Mouse (Mus musculus) kidney, embryonic 15.5 days (tissue): ENCODE results near the gene Slc1a2. TPM values are rescaled to one million over a fixed set of nuclear protein-coding genes. Genes with fewer than 3 reads are reported as not detected.

ENCODE experiments used
- ATAC-seq: fragments of 200-750 bp; cut with Nextera tagmentation; replicated peaks from 2 replicates; pipeline ENCODE4 v1.8.0; 2017; ENCODE audit warnings: moderate TSS enrichment; ENCODE audit not compliant: low FRiP score
- H3K27ac ChIP-seq: fragments of 300-500 bp; sonication (generic); 2 replicates; pipeline ENCODE4 v1.5.1; 2015; ENCODE audit warnings: mild to moderate bottlenecking, inconsistent platforms
- H3K27me3 ChIP-seq: fragments of 300-500 bp; sonication (generic); 2 replicates; pipeline ENCODE4 v1.6.1; 2015; ENCODE audit warnings: inconsistent platforms
- H3K36me3 ChIP-seq: fragments of 300-500 bp; sonication (generic); 2 replicates; pipeline ENCODE4 v1.6.1; 2015; ENCODE audit warnings: inconsistent platforms
- H3K4me1 ChIP-seq: fragments of 300-500 bp; sonication (generic); 2 replicates; pipeline ENCODE4 v1.6.1; 2015; ENCODE audit warnings: inconsistent platforms
- H3K4me2 ChIP-seq: fragments of 300-500 bp; sonication (generic); 2 replicates; pipeline ENCODE4 v1.6.1; 2015; ENCODE audit warnings: moderate library complexity, mild to moderate bottlenecking, inconsistent platforms
- H3K4me3 ChIP-seq: fragments of 300-500 bp; sonication (generic); replicated peaks from 2 replicates; pipeline ENCODE4 v1.5.1; 2015; ENCODE audit warnings: mild to moderate bottlenecking, inconsistent platforms
- H3K9ac ChIP-seq: fragments of 300-500 bp; sonication (generic); 2 replicates; pipeline ENCODE4 v1.6.1; 2015; ENCODE audit warnings: mild to moderate bottlenecking, inconsistent platforms
- H3K9me3 ChIP-seq: fragments of 300-500 bp; sonication (generic); replicated peaks from 2 replicates; pipeline ENCODE4 v1.6.1; 2016; ENCODE audit warnings: inconsistent platforms
- WGBS: fragments of 180-500 bp; shearing (Covaris S2); methylation state at CpG from one replicate; pipeline ENCODE4 v1.1.7; 2015; ENCODE audit warnings: mixed read lengths; 5-methylcytosine and 5-hydroxymethylcytosine counted together
- polyA plus RNA-seq: library from polyadenylated mRNA; unstranded; fragments of >200 nt; fragmentation: Nextera tagmentation; extraction: Ambion mirVana; gene quantifications from 2 replicates; pipeline ENCODE4 v1.2.1, GENCODE M21; 2015

Gene Slc1a2
- polyA plus RNA-seq, 1 experiment from 2014 or later, result 0.51 TPM

- WGBS, result 58% methylated on average over 2 of the region's 2 CpGs
- Histone ChIP-seq H3K9ac (no peak overlapping the region), H3K27ac (no peak overlapping the region), H3K4me3 (no peak overlapping the region), H3K36me3 (no peaks in the 10 kb centered on the region), H3K9me3 (no peaks in the 10 kb centered on the region), H3K27me3 (no peaks in the 10 kb centered on the region), H3K4me1 (no peaks in the 10 kb centered on the region), H3K4me2 (no peak overlapping the region)
- no peak for ATAC-seq
Observed at GRCm38 (mm10) chr2:102749926-102750325, 91.5 kb downstream of the Slc1a2 start.

- H3K4me1 ChIP-seq, result no peaks in the 10 kb centered on the region
- H3K4me3 ChIP-seq, result no peak overlapping the region
- no peaks in the 10 kb centered on the region for H3K36me3 ChIP-seq
- no peaks in the 10 kb centered on the region for H3K9me3 ChIP-seq
- no peak overlapping the region for H3K9ac ChIP-seq
- ATAC-seq, result no peak
- no peak overlapping the region for H3K4me2 ChIP-seq
- WGBS, result 61% methylated on average over 1 of the region's 1 CpGs
- no peak overlapping the region for H3K27ac ChIP-seq
- H3K27me3 ChIP-seq, result no peaks in the 10 kb centered on the region
Observed at GRCm38 (mm10) chr2:102751846-102752245, 93.4 kb downstream of the Slc1a2 start.

- no peak for ATAC-seq
- H3K4me1 ChIP-seq, result no peaks in the 10 kb centered on the region
- no peak overlapping the region for H3K9ac ChIP-seq
- H3K4me2 ChIP-seq, result no peak overlapping the region
- H3K9me3 ChIP-seq, result no peaks in the 10 kb centered on the region
- no peak overlapping the region for H3K4me3 ChIP-seq
- no peak overlapping the region for H3K27ac ChIP-seq
- 82% methylated on average over 5 of the region's 5 CpGs for WGBS
- no peaks in the 10 kb centered on the region for H3K36me3 ChIP-seq
- no peaks in the 10 kb centered on the region for H3K27me3 ChIP-seq
Observed at GRCm38 (mm10) chr2:102757241-102757860, 98.9 kb downstream of the Slc1a2 start.

GRCm38 (mm10) chr2:102759479-102759878, 101.0 kb downstream of the Slc1a2 start:
- Histone ChIP-seq H3K36me3 (no peaks in the 10 kb centered on the region), H3K27ac (no peak overlapping the region), H3K4me2 (no peak overlapping the region), H3K9ac (no peak overlapping the region), H3K9me3 (no peaks in the 10 kb centered on the region), H3K4me3 (no peak overlapping the region), H3K27me3 (no peaks in the 10 kb centered on the region), H3K4me1 (no peaks in the 10 kb centered on the region)
- ATAC-seq, result no peak
- 94% methylated on average over 5 of the region's 5 CpGs for WGBS

GRCm38 (mm10) chr2:102760284-102761072, 102.0 kb downstream of the Slc1a2 start:
- H3K36me3 ChIP-seq, result no peaks in the 10 kb centered on the region
- no peaks in the 10 kb centered on the region for H3K4me1 ChIP-seq
- no peak overlapping the region for H3K4me2 ChIP-seq
- H3K27ac ChIP-seq, result no peak overlapping the region
- WGBS, result 78% methylated on average over 5 of the region's 5 CpGs
- ATAC-seq, result no peak
- no peaks in the 10 kb centered on the region for H3K27me3 ChIP-seq
- H3K9ac ChIP-seq, result no peak overlapping the region
- no peak overlapping the region for H3K4me3 ChIP-seq
- H3K9me3 ChIP-seq, result no peaks in the 10 kb centered on the region

GRCm38 (mm10) chr2:102763176-102763575, 104.7 kb downstream of the Slc1a2 start:
- Histone ChIP-seq H3K27ac (no peak overlapping the region), H3K9ac (no peak overlapping the region), H3K27me3 (no peaks in the 10 kb centered on the region), H3K9me3 (no peaks in the 10 kb centered on the region), H3K4me3 (no peak overlapping the region), H3K36me3 (no peaks in the 10 kb centered on the region), H3K4me1 (no peaks in the 10 kb centered on the region), H3K4me2 (no peak overlapping the region)
- no peak for ATAC-seq
- 85% methylated on average over 3 of the region's 3 CpGs for WGBS

- Histone ChIP-seq H3K27me3 (no peaks in the 10 kb centered on the region), H3K4me3 (no peak overlapping the region), H3K27ac (no peak overlapping the region), H3K4me1 (no peaks in the 10 kb centered on the region), H3K4me2 (no peak overlapping the region), H3K9me3 (no peaks in the 10 kb centered on the region), H3K9ac (no peak overlapping the region), H3K36me3 (no peaks in the 10 kb centered on the region)
- ATAC-seq, result no peak
- 93% methylated on average over 2 of the region's 2 CpGs for WGBS
Observed at GRCm38 (mm10) chr2:102763991-102764390, 105.5 kb downstream of the Slc1a2 start.

DNA sequence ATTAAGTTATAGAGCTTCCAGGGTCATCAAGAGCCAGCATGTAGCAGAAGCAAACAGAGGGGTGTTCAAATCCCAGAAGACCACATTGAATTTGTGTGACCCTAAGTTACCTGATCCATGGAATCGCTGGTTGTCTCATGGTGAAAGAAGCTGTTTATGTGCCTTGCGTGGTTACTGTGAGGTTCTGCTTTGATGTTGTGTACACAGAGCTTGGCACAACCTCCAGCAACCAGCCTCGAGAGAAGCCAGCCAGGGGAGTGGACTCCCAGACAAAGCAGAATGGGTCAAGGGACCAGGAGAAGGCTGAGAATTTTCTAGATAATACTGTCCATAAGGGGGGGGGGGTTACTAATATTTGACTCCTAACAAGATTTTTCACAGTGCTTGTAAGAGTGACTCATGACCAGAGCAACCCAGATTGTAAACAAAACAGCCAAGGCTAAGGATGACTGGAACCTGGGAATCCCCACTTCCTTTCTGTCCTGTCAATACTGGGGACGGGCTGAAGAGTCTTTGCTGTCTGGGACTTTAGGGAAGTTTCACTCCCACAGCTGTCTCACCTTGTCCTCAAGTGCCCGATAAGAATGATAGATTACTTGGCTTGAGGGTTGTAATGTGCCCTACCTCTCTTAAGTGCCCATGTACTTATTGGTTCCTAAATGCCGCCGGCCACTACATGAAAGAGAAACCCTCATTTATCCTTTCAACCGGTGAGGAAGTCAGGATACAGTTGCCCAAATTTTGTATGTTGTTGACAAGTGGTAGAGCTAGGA, 106.3 kb downstream of the Slc1a2 start:
- ATAC-seq, result no peak
- H3K27ac ChIP-seq, result no peak overlapping the region
- no peaks in the 10 kb centered on the region for H3K4me1 ChIP-seq
- H3K9ac ChIP-seq, result no peak overlapping the region
- no peaks in the 10 kb centered on the region for H3K36me3 ChIP-seq
- H3K9me3 ChIP-seq, result no peaks in the 10 kb centered on the region
- WGBS, result 64% methylated on average over 8 of the region's 8 CpGs
- H3K4me2 ChIP-seq, result no peak overlapping the region
- no peaks in the 10 kb centered on the region for H3K27me3 ChIP-seq
- H3K4me3 ChIP-seq, result no peak overlapping the region

GRCm38 (mm10) chr2:102768267-102768666, 109.8 kb downstream of the Slc1a2 start:
- no peak for ATAC-seq
- Histone ChIP-seq H3K4me2 (no peak overlapping the region), H3K27me3 (no peaks in the 10 kb centered on the region), H3K4me1 (no peaks in the 10 kb centered on the region), H3K4me3 (no peak overlapping the region), H3K9ac (no peak overlapping the region), H3K36me3 (no peaks in the 10 kb centered on the region), H3K27ac (no peak overlapping the region), H3K9me3 (no peaks in the 10 kb centered on the region)
- WGBS, result 37% methylated on average over 3 of the region's 3 CpGs

- no peaks in the 10 kb centered on the region for H3K9me3 ChIP-seq
- no peak for ATAC-seq
- H3K4me1 ChIP-seq, result no peaks in the 10 kb centered on the region
- no peaks in the 10 kb centered on the region for H3K36me3 ChIP-seq
- H3K4me2 ChIP-seq, result no peak overlapping the region
- H3K9ac ChIP-seq, result no peak overlapping the region
- no peak overlapping the region for H3K27ac ChIP-seq
- H3K4me3 ChIP-seq, result no peak overlapping the region
- no peaks in the 10 kb centered on the region for H3K27me3 ChIP-seq
- 87% methylated on average over 1 of the region's 1 CpGs for WGBS
Observed at GRCm38 (mm10) chr2:102771304-102771703, 112.8 kb downstream of the Slc1a2 start.

- Histone ChIP-seq H3K4me1 (no peaks in the 10 kb centered on the region), H3K27ac (no peak overlapping the region), H3K4me2 (no peak overlapping the region), H3K27me3 (no peaks in the 10 kb centered on the region), H3K9ac (no peak overlapping the region), H3K9me3 (no peaks in the 10 kb centered on the region), H3K4me3 (no peak overlapping the region), H3K36me3 (no peaks in the 10 kb centered on the region)
- WGBS, result 85% methylated on average over 5 of the region's 5 CpGs
- no peak for ATAC-seq
Observed at GRCm38 (mm10) chr2:102772276-102772675, 113.8 kb downstream of the Slc1a2 start.

- no peak overlapping the region for H3K4me2 ChIP-seq
- no peaks in the 10 kb centered on the region for H3K9me3 ChIP-seq
- H3K4me3 ChIP-seq, result no peak overlapping the region
- H3K9ac ChIP-seq, result no peak overlapping the region
- no peak overlapping the region for H3K27ac ChIP-seq
- no peak for ATAC-seq
- H3K27me3 ChIP-seq, result no peaks in the 10 kb centered on the region
- H3K36me3 ChIP-seq, result no peaks in the 10 kb centered on the region
- 74% methylated on average over 4 of the region's 4 CpGs for WGBS
- no peaks in the 10 kb centered on the region for H3K4me1 ChIP-seq
Observed at GRCm38 (mm10) chr2:102774700-102775099, 116.2 kb downstream of the Slc1a2 start.
